Mouse (Mus musculus) right cerebral cortex, postnatal 10 days (tissue): ENCODE measurements around the gene Fhod1.

ENCODE experiments used
- DNase-seq, 2 experiments: peaks; one replicate each; pipeline ENCODE4 v3.0.0; 2021; ENCODE audit warnings: low spot score in 2 of 2

Fhod1 gene

GRCm38 (mm10) chr8:105347428-105348221 is at the start of gene Fhod1:
Gene Fhod1, minus strand, starts transcription at chr8:105347953.
- peak; percentile 93 for DNase-seq

GRCm38 (mm10) chr8:105393915-105394314 is 46.2 kb upstream of the Fhod1 start:
- no peak for DNase-seq

GRCm38 (mm10) chr8:105393089-105393787 is 45.5 kb upstream of the Fhod1 start:
- DNase-seq = no peak

- no peak for DNase-seq
Observed at GRCm38 (mm10) chr8:105389096-105389495, 41.3 kb upstream of the Fhod1 start.

DNA sequence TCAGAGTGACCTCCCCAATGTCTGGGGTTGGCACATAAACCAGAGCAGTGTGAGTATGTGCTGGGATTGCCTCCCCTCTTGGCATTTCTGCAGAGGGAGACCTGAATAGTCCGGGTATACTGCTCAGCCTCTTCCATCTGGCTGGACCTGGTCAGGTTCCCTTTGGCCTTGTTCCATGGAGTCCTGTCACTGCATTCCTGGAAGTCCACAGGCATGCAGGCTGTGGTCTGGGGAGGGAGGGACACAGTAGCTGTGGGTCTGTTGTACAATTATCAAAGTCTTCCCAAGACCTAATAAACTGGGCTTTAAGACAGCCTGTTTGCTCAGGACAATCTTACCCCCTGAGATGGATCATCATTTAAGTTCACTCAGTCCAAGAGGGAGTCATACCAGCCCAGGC is 39.4 kb upstream of the Fhod1 start:
- no peak for DNase-seq

GRCm38 (mm10) chr8:105384070-105384469 is 36.3 kb upstream of the Fhod1 start:
- no peak for DNase-seq

DNA sequence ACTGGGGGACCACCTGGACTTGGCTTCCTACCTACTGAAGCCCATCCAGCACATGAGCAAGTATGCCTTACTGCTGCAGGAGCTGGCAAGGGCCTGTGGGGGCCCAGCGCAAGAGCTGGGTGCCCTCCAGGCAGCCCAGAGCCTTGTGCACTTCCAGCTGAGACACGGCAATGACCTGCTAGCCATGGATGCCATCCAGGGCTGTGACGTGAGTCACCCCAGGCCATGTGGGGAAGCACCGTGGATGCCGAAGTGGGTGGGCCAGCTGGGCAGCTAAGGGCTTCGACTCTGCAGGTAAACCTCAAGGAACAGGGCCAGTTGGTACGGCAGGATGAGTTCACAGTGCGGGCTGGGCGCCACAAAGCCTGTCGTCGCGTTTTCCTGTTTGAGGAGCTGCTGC is 32.6 kb upstream of the Fhod1 start:
- no peak for DNase-seq

GRCm38 (mm10) chr8:105378673-105379072 is 30.9 kb upstream of the Fhod1 start:
- peak; percentile 61 to 72 for DNase-seq

DNA sequence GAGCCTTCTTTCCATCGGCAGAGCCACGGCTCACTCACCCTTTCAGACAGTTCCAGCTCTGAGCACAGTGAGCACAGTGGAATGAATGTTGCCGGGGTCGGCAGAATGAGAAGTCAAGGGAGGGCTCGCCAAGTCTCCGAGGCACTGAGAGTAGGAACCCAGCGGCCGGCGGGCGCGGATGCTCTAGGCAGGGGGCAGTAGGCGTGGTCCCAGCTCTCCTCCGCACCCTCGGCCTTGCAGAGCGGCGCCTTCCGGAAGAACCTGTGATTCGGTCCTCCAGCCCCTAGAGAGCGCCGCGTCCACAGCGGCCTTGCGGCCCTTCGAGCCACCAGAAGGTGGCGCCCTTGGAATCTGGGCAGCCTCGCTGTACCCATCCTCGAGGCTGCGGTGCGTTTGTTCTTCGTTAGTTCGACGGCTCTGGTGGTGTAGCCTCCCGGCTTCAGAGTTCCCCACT is 26.8 kb upstream of the Fhod1 start:
- no peak for DNase-seq

DNA sequence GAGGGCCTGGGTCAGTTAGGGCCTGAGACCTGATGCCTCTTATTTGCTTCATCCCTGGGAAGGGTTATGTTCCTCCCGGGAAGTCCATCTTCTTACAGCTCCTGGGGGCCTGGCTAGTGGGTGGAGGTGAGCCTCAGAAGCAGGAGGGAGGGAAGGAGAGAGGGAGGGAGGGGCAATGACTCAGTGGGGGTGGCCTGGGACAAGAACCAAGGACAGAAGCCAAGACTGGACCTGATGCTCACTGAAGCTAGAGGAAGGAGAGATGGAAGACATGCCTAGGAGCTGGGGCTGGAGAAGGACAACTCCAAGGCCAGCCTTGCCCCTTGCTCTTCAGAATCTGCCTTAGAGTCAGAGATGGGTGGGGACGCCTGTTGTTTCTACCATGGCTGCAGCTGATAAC is 25.3 kb upstream of the Fhod1 start, which contains the start of gene Plekhg4:
Gene Plekhg4 (plus strand): TSS at position 243 of the 400 bp plus-strand sequence.
- DNase-seq = no peak

DNA sequence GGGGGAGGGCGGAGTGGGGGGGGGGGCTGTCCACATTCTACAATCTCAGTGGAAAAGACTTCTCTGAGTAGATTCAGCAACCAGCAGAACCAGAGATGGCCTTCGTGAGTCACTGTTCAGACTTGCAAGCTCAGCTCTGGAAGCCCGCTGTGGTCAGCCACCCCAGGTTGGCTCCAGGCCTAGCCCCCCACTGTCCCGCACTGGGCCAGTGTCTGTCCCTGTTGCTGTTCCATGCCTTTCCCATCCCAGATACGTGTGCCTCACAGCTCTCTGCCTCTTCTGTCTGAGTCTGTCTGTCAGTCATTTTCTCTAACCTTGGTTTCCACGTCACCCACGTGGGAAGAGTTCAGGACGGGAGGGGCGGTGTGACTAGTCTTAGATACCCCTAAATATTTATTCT is 24.7 kb upstream of the Fhod1 start:
- DNase-seq = no peak

- no peak for DNase-seq
Observed at GRCm38 (mm10) chr8:105367107-105367506, 19.4 kb upstream of the Fhod1 start.

DNA sequence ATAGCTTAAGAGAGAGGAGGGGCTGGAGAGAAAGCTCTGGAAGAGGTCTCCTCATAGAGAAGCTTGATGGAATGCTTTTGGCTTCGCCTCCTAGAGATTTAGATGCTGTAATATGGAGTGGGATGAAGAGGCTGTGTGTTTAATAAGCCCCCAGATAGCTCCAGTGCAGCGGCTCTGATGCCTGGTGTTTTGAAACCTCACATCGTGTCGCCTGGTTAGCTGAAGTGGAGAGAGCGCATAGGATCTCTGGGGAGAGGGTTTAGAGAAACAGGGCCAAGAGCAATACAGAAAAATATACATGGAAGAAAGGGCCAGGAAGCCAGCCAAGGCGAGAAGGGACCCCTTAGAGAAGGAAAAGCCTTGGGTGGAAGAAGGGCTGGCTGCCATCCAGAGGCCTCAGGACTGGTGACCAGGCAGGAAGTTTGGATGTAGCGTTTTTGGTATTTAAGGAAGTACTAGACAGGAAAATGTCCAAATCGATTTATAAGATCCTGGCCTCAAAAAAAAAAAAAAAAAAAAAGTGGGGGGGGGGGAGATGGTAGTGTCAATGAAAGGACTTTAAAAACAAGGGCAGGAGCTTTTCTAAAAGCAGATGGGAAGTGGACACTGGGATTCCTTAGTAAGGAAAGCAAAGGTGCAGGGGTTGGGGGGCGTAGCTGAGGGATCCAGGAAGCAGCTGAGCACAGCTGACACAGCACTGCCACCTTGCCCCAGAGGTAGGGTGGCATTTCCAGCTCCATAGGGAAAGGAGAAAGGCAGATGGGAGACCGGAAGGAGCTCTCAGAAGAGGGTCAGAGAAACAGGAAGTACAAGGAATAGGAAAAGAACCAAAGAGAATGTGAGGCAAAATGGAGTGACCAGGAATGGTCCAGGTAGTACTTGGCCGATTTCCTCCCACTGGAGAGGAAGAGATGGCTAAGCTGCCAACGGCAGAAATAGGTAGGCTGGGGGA is 14.3 kb upstream of the Fhod1 start:
- no peak for DNase-seq

DNA sequence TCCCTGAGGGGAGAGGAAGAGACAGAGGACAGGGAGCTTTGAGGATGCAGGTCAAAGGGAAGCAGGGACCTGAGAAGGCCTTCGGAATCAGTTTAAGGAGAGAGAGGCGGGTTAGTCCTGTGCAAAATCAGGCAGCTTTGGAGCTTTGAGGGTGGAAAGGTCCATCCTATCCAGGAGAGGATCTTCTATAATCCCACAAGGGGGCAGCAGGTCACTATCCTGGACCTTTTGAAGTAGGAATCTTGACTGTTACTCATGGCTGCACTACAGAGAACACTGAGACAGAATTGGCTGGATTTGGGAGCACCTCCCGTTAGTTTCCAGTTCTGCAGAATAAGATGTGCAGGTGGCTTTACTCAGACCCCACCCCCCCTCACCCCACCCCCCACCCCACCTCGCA is 11.9 kb upstream of the Fhod1 start:
- DNase-seq = no peak

DNA sequence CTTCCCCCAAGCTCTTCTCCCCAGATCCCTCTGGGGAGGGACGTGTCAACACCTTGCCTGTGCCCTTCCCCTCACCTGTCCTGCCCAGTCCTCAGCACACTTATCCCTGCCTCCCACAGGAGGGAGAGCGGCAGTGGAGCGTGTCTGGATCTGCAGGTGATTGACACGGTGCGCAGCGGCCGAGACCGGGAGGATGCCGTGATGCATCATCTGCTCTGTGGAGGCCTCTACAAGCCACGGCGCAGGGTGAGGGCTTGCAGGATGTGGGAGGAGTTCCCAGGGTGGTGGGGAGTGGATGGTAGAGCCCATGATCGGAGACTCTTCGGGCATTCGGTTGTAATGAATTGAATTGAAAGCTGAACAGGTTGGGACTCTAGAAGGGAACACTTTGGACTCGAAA is 11.5 kb upstream of the Fhod1 start:
- no peak for DNase-seq

DNA sequence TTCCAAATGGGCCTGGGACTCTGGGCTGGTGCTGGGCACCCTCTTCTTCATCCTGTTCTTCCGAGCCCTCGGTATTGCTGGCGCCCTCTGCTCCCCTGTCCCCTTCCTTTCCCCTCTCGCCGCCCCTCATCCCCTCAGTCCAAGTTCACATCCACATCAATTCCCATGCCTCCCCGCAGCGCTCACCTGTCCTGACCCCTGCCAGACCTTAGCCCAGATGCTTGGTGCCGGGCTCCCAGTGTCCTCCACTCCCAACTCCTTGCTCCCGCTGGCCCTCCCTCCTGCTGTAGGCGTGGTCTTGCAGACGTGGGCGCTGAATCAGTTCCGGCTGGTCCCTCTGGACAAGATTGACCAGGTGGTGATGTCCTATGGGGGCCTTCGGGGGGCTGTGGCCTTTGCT is 8.9 kb upstream of the Fhod1 start:
- DNase-seq = no peak

- no peak for DNase-seq
Observed at GRCm38 (mm10) chr8:105355179-105356024, 7.6 kb upstream of the Fhod1 start.

DNA sequence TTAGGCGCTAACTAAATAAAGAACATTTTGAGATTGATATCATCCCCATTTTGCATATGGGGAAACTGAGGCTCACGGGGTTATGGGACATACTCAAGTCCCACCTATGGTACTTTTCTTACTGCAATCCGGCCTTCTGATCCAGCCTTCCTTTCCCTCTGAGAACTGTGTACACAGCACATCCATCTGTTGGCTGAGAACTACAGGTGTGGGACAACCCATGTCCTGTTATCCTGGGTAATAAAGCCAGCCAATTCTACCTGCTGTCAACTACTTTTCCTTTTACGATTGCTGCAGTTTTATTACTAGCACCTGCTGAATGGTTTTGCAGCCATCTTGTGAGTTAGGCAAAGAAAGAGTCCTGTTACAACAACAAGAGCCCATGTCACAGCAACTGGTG is 6.8 kb upstream of the Fhod1 start:
- no peak for DNase-seq

DNA sequence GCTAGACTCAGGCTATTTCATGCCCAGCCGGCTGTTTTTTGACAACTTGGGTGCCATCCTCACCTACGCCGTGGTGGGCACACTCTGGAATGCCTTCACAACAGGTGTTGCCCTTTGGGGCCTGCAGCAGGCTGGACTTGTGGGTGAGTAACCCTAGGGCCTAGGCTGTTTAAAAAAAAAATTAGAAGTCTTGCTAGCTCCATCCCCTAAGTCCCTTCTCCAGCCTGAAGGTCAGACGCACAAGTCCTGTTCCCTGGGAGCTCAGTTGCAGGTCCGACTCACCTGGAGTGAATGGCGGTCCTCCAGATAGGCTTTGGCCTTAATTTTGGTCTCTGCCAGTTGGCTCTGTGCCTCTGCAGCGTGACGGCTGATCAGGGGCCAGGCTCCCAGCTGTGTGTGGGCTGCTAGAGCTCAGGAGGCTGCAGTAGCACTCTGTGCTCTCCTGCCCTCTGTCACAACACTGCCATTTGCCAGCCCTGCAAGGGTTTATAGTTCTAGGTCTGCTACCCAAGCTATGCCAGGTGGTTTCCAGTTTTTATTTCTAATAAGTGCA is 5.9 kb upstream of the Fhod1 start:
- no peak for DNase-seq

DNA sequence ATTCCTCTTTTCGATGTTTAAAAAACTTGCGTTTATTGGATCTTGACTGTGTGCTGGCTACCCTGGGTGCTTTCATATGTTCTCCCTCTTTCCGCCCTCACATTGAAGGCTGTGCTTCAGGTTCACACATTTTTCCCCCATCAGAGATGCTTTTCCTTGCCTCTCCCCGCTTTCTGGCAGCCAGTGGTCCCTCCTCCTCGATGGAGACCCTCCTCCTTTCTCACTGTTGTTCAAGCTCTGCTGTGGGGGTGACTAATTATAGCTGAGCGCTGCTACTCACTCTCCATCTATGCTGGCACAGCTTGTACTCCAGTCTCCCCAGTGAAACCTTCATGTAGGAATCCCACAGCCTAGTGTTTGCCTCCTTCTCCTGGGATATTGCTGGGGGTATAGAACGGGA is 2.4 kb upstream of the Fhod1 start:
- no peak for DNase-seq
